Mouse (Mus musculus): ENCODE measurements around the gene Cpe. TPM values are rescaled to one million over a fixed set of nuclear protein-coding genes. Genes with fewer than 3 reads are reported as not detected.

Gene Cpe
- total and polyA plus RNA-seq, 3 experiments: not detected

- TF ChIP-seq BHLHE40 (IDR thresholded peaks at IDR 0.05; ENCODE audit: borderline replicate concordance, low read depth, low read length): no peak
- no peak for TF ChIP-seq CHD2 (IDR thresholded peaks at IDR 0.05; ENCODE audit: low read length)
Measured at GRCm38 (mm10) chr8:64615459-64615858, 77.4 kb downstream of the Cpe start (continued).

- TF ChIP-seq POLR2AphosphoS5 (IDR thresholded peaks at IDR 0.05; ENCODE audit: borderline replicate concordance, low read depth, low read length) (no peak), CTCF (IDR thresholded peaks at IDR 0.05 in 2 of 3, conservative IDR thresholded peaks at IDR 0.05 in 1 of 3; ENCODE audit: control insufficient read depth in 1 of 3, insufficient read depth in 1 of 3, low read depth in 2 of 3, low read length in 3 of 3, poor library complexity in 1 of 3, severe bottlenecking in 1 of 3) (no peak), MYB (IDR thresholded peaks at IDR 0.05; ENCODE audit: low read depth, low read length) (no peak), MYC (IDR thresholded peaks at IDR 0.05; ENCODE audit: low read depth, low read length) (no peak), TCF12 (IDR thresholded peaks at IDR 0.05; ENCODE audit: low read depth, low read length) (no peak), RCOR1 (IDR thresholded peaks at IDR 0.05; ENCODE audit: low read depth, low read length) (no peak), JUND (IDR thresholded peaks at IDR 0.05; ENCODE audit: low read depth, low read length) (no peak), ZMIZ1 (IDR thresholded peaks at IDR 0.05; ENCODE audit: low read depth, low read length) (no peak), MXI1 (IDR thresholded peaks at IDR 0.05; ENCODE audit: low read depth, low read length) (no peak), MAZ (IDR thresholded peaks at IDR 0.05; ENCODE audit: low read depth, low read length) (no peak), USF1 (IDR thresholded peaks at IDR 0.05; ENCODE audit: low read depth, low read length) (no peak), E2F4 (IDR thresholded peaks at IDR 0.05; ENCODE audit: borderline replicate concordance, low read depth, low read length) (no peak), GATA1 (IDR thresholded peaks at IDR 0.05; ENCODE audit: low read depth, low read length) (no peak), ETS1 (IDR thresholded peaks at IDR 0.05; ENCODE audit: low read depth, low read length) (no peak), BHLHE40 (IDR thresholded peaks at IDR 0.05; ENCODE audit: borderline replicate concordance, low read depth, low read length) (no peak), POLR2A (IDR thresholded peaks at IDR 0.05; ENCODE audit: control insufficient read depth in 1 of 2, insufficient read depth in 1 of 2, low read depth in 1 of 2, low read length in 2 of 2, poor library complexity in 1 of 2) (no peak), NRF1 (IDR thresholded peaks at IDR 0.05; ENCODE audit: insufficient read depth, low read depth, low read length, poor library complexity, severe bottlenecking) (no peak), SMC3 (IDR thresholded peaks at IDR 0.05; ENCODE audit: low read depth, low read length) (no peak), ZKSCAN1 (IDR thresholded peaks at IDR 0.05; ENCODE audit: low read depth, low read length) (no peak)
- Histone ChIP-seq H3K36me3 (ENCODE audit: control insufficient read depth in 1 of 2, insufficient read depth in 2 of 2, low read length in 2 of 2) (no peaks in the 10 kb centered on the region), H3K4me3 (ENCODE audit: control insufficient read depth in 1 of 2, insufficient read depth in 1 of 2, low read depth in 2 of 2, low read length in 2 of 2) (no peak overlapping the region), H3K9me3 (replicated peaks; ENCODE audit: insufficient read depth, low read length) (no peaks in the 10 kb centered on the region), H3K4me1 (ENCODE audit: control insufficient read depth in 1 of 2, insufficient read depth in 2 of 2, low read length in 2 of 2) (no peaks in the 10 kb centered on the region), H3K9ac (ENCODE audit: control insufficient read depth, low read depth, low read length, poor library complexity, severe bottlenecking) (no peak overlapping the region), H3K79me2 (ENCODE audit: control insufficient read depth, insufficient read depth, low read length, poor library complexity) (no peaks in the 10 kb centered on the region), H3K27me3 (ENCODE audit: control insufficient read depth in 1 of 2, insufficient read depth in 2 of 2, low read length in 2 of 2) (no peaks in the 10 kb centered on the region), H3K27ac (ENCODE audit: control insufficient read depth, low read depth, low read length) (no peak overlapping the region)
- no peak for DNase-seq (ENCODE audit: low read depth, low spot score)
Measured at GRCm38 (mm10) chr8:64613663-64614062, 79.2 kb downstream of the Cpe start.

Measured in MEL (cell line).